Mouse (Mus musculus): ENCODE measurements around the gene Mindy4. TPM values are rescaled to one million over a fixed set of nuclear protein-coding genes. Genes with fewer than 3 reads are reported as not detected.
A peak's percentile ranks its signal among the peaks of the same experiment; 100 is the strongest.
"Not testable (repeated sequence)": the region's sequence is repeated elsewhere in the genome, so short reads cannot be mapped to it uniquely, and the experiment has no call there.

The Mindy4 gene
- polyA plus RNA-seq, 1 experiment, result 0.52 TPM

GRCm38 (mm10) chr6:55182655-55183430 is 20.3 kb upstream of the Mindy4 start:
- Histone ChIP-seq H3K27ac (replicated peaks; ENCODE audit: low read depth, low read length) (no peak overlapping the region), H3K4me3 (ENCODE audit: insufficient read depth, low read depth, low read length) (no peak overlapping the region), H3K4me1 (ENCODE audit: control insufficient read depth, insufficient read depth, insufficient read length, low read length) (no peaks in the 10 kb centered on the region)

GRCm38 (mm10) chr6:55187827-55188226 is 15.4 kb upstream of the Mindy4 start:
- not testable (repeated sequence) for H3K4me1 ChIP-seq (ENCODE audit: control insufficient read depth, insufficient read depth, insufficient read length, low read length); H3K27ac ChIP-seq (replicated peaks; ENCODE audit: low read depth, low read length); H3K4me3 ChIP-seq (ENCODE audit: insufficient read depth, low read depth, low read length)

- Histone ChIP-seq H3K27ac (replicated peaks; ENCODE audit: low read depth, low read length) (no peak overlapping the region), H3K4me1 (ENCODE audit: control insufficient read depth, insufficient read depth, insufficient read length, low read length) (peaks cover 3% of the 10 kb centered on the region; the same call in 1 of the 2 replicates), H3K4me3 (ENCODE audit: insufficient read depth, low read depth, low read length) (no peak overlapping the region)
Observed at GRCm38 (mm10) chr6:55189406-55189805, 13.8 kb upstream of the Mindy4 start.

GRCm38 (mm10) chr6:55191537-55191936 is 11.6 kb upstream of the Mindy4 start:
- H3K4me1 ChIP-seq (ENCODE audit: control insufficient read depth, insufficient read depth, insufficient read length, low read length), result peaks cover 3% of the 10 kb centered on the region; the same call in 1 of the 2 replicates
- no peak overlapping the region for H3K27ac ChIP-seq (replicated peaks; ENCODE audit: low read depth, low read length)
- no peak overlapping the region for H3K4me3 ChIP-seq (ENCODE audit: insufficient read depth, low read depth, low read length)

GRCm38 (mm10) chr6:55193171-55193570 is 10.0 kb upstream of the Mindy4 start:
- Histone ChIP-seq H3K4me3 (ENCODE audit: insufficient read depth, low read depth, low read length) (no peak overlapping the region), H3K4me1 (ENCODE audit: control insufficient read depth, insufficient read depth, insufficient read length, low read length) (peaks cover 3% of the 10 kb centered on the region; the same call in 1 of the 2 replicates), H3K27ac (replicated peaks; ENCODE audit: low read depth, low read length) (no peak overlapping the region)

- H3K4me3 ChIP-seq (ENCODE audit: insufficient read depth, low read depth, low read length), result no peak overlapping the region
- H3K27ac ChIP-seq (replicated peaks; ENCODE audit: low read depth, low read length), result no peak overlapping the region
Observed at GRCm38 (mm10) chr6:55199047-55199446, 4.1 kb upstream of the Mindy4 start.

GRCm38 (mm10) chr6:55203931-55204330 is 748 bp downstream of the Mindy4 start:
- peak overlapping the region; percentile 86; the same call in 1 of the 2 replicates for H3K4me3 ChIP-seq (ENCODE audit: insufficient read depth, low read depth, low read length)
- H3K27ac ChIP-seq (replicated peaks; ENCODE audit: low read depth, low read length), result no peak overlapping the region; the same call in 1 of the 2 replicates
- peaks cover 3% of the 10 kb centered on the region; the same call in 1 of the 2 replicates for H3K4me1 ChIP-seq (ENCODE audit: control insufficient read depth, insufficient read depth, insufficient read length, low read length)

More at GRCm38 (mm10) chr6:55199047-55199446, 4.1 kb upstream of the Mindy4 start:
- peaks cover 3% of the 10 kb centered on the region; the same call in 1 of the 2 replicates for H3K4me1 ChIP-seq (ENCODE audit: control insufficient read depth, insufficient read depth, insufficient read length, low read length)

GRCm38 (mm10) chr6:55207786-55208185 is 4.6 kb downstream of the Mindy4 start:
- no peak overlapping the region for H3K4me3 ChIP-seq (ENCODE audit: insufficient read depth, low read depth, low read length)
- peaks cover under 1% of the 10 kb centered on the region; the same call in 1 of the 2 replicates for H3K4me1 ChIP-seq (ENCODE audit: control insufficient read depth, insufficient read depth, insufficient read length, low read length)
- H3K27ac ChIP-seq (replicated peaks; ENCODE audit: low read depth, low read length), result no peak overlapping the region

GRCm38 (mm10) chr6:55210423-55211365 is 7.5 kb downstream of the Mindy4 start:
- Histone ChIP-seq H3K4me1 (ENCODE audit: control insufficient read depth, insufficient read depth, insufficient read length, low read length) (no peaks in the 10 kb centered on the region; the same call in 1 of the 2 replicates), H3K4me3 (ENCODE audit: insufficient read depth, low read depth, low read length) (no peak overlapping the region), H3K27ac (replicated peaks; ENCODE audit: low read depth, low read length) (peak overlapping the region; percentile 42)

GRCm38 (mm10) chr6:55214541-55214940 is 11.4 kb downstream of the Mindy4 start:
- H3K27ac ChIP-seq (replicated peaks; ENCODE audit: low read depth, low read length), result no peak overlapping the region

GRCm38 (mm10) chr6:55218232-55218631 is 15.0 kb downstream of the Mindy4 start:
- Histone ChIP-seq H3K27ac (replicated peaks; ENCODE audit: low read depth, low read length) (no peak overlapping the region), H3K4me3 (ENCODE audit: insufficient read depth, low read depth, low read length) (no peak overlapping the region), H3K4me1 (ENCODE audit: control insufficient read depth, insufficient read depth, insufficient read length, low read length) (no peaks in the 10 kb centered on the region; the same call in 1 of the 2 replicates)

More at GRCm38 (mm10) chr6:55214541-55214940, 11.4 kb downstream of the Mindy4 start:
- no peaks in the 10 kb centered on the region; the same call in 1 of the 2 replicates for H3K4me1 ChIP-seq (ENCODE audit: control insufficient read depth, insufficient read depth, insufficient read length, low read length)
- no peak overlapping the region for H3K4me3 ChIP-seq (ENCODE audit: insufficient read depth, low read depth, low read length)

GRCm38 (mm10) chr6:55223986-55224385 is 20.8 kb downstream of the Mindy4 start:
- Histone ChIP-seq H3K4me1 (ENCODE audit: control insufficient read depth, insufficient read depth, insufficient read length, low read length) (no peaks in the 10 kb centered on the region), H3K27ac (replicated peaks; ENCODE audit: low read depth, low read length) (no peak overlapping the region)

GRCm38 (mm10) chr6:55230048-55230447 is 26.9 kb downstream of the Mindy4 start:
- Histone ChIP-seq H3K27ac (replicated peaks; ENCODE audit: low read depth, low read length) (no peak overlapping the region), H3K4me1 (ENCODE audit: control insufficient read depth, insufficient read depth, insufficient read length, low read length) (no peaks in the 10 kb centered on the region), H3K4me3 (ENCODE audit: insufficient read depth, low read depth, low read length) (no peak overlapping the region)

More at GRCm38 (mm10) chr6:55223986-55224385, 20.8 kb downstream of the Mindy4 start:
- no peak overlapping the region for H3K4me3 ChIP-seq (ENCODE audit: insufficient read depth, low read depth, low read length)

- Histone ChIP-seq H3K27ac (replicated peaks; ENCODE audit: low read depth, low read length) (no peak overlapping the region), H3K4me3 (ENCODE audit: insufficient read depth, low read depth, low read length) (no peak overlapping the region), H3K4me1 (ENCODE audit: control insufficient read depth, insufficient read depth, insufficient read length, low read length) (no peaks in the 10 kb centered on the region)
Observed at GRCm38 (mm10) chr6:55232101-55232500, 28.9 kb downstream of the Mindy4 start.
